Mouse (Mus musculus): Measurements from ENCODE around the gene Asic2. TPM values are rescaled to one million over a fixed set of nuclear protein-coding genes. Genes with fewer than 3 reads are reported as not detected.

Gene Asic2
- polyA plus RNA-seq, 1 experiment from 2014 or later = not detected

DNA sequence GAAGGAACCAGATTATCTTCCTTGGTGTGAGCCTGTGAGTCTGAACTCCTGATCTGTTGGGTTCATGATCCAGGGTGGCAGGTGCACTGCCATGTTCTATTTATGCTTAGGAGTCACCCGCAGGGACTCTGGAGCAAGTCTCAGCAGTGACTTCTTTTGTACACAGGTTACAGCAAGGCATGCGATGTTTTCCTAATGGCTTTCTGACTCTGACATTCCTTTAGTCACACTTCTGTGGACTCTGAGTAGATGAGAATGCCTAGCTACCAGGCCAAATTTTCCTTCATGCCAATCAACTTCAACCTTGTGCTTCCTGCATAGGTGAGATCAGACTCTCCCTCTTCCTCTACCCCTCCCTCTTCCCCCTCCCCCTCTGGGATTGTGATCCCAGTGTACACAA is 1132.9 kb downstream of the Asic2 start:
- Histone ChIP-seq H3K4me2 (no peak overlapping the region), H3K9ac (no peak overlapping the region), H3K27ac (no peak overlapping the region), H3K4me1 (replicated peaks) (no peaks in the 10 kb centered on the region), H3K4me3 (no peak overlapping the region), H3K27me3 (peaks cover 3% of the 10 kb centered on the region; the same call in 1 of the 2 replicates), H3K9me3 (replicated peaks) (no peaks in the 10 kb centered on the region), H3K36me3 (no peaks in the 10 kb centered on the region)
- no peak for ATAC-seq (replicated peaks; ENCODE audit: insufficient number of reproducible peaks, insufficient read depth, low FRiP score, low read depth)
- WGBS = 80% methylated on average over 2 of the region's 2 CpGs

Other genes with a start within 250 kb of the Asic2 start
- not detected in 2 replicates for gene 5530401A14Rik, start 107.8 kb downstream of the Asic2 start, polyA plus RNA-seq (2015; fragmentation: Nextera tagmentation; extraction: Ambion mirVana)
- 9.4 TPM in 2 replicates for gene Ccl2, start 67.1 kb upstream of the Asic2 start, polyA plus RNA-seq (2015; fragmentation: Nextera tagmentation; extraction: Ambion mirVana)
- gene Gm17268, start 70.1 kb upstream of the Asic2 start, polyA plus RNA-seq (2015; fragmentation: Nextera tagmentation; extraction: Ambion mirVana) = not detected in 2 replicates
- gene Ccl7, start 77.3 kb upstream of the Asic2 start, polyA plus RNA-seq (2015; fragmentation: Nextera tagmentation; extraction: Ambion mirVana) = 4.9 and 5.0 TPM in 2 replicates
- 2.2 and 5.8 TPM in 2 replicates for gene Ccl11, start 89.4 kb upstream of the Asic2 start, polyA plus RNA-seq (2015; fragmentation: Nextera tagmentation; extraction: Ambion mirVana)
- 2.2 and 2.5 TPM in 2 replicates for gene Ccl12, start 133.4 kb upstream of the Asic2 start, polyA plus RNA-seq (2015; fragmentation: Nextera tagmentation; extraction: Ambion mirVana)
- gene Ccl8, start 146.7 kb upstream of the Asic2 start, polyA plus RNA-seq (2015; fragmentation: Nextera tagmentation; extraction: Ambion mirVana) = not detected in 2 replicates

Data from heart, embryonic 15.5 days (tissue).